Mouse (Mus musculus): Measurements from ENCODE around the gene Slc28a3.

Gene Slc28a3

GRCm38 (mm10) chr13:58610716-58611115, at the start of gene Slc28a3:
Gene Slc28a3, minus strand, starts transcription at chr13:58610877.
- DNase-seq (ENCODE audit: low read depth), result no peak

- no peak for DNase-seq (ENCODE audit: low read depth)
These were observed 47.3 kb upstream of the Slc28a3 start for GRCm38 (mm10) chr13:58657987-58658386.

- DNase-seq (ENCODE audit: low read depth), result no peak
These were observed 46.2 kb upstream of the Slc28a3 start for GRCm38 (mm10) chr13:58656885-58657284.

- no peak for DNase-seq (ENCODE audit: low read depth)
These were observed 44.9 kb upstream of the Slc28a3 start for GRCm38 (mm10) chr13:58655552-58655951.

- peak; percentile 28 for DNase-seq (ENCODE audit: low read depth)
These were observed 29.7 kb upstream of the Slc28a3 start for GRCm38 (mm10) chr13:58640330-58640729.

GRCm38 (mm10) chr13:58638950-58639349, 28.3 kb upstream of the Slc28a3 start:
- no peak for DNase-seq (ENCODE audit: low read depth)

- peak; percentile 54 for DNase-seq (ENCODE audit: low read depth)
These were observed 26.8 kb upstream of the Slc28a3 start for GRCm38 (mm10) chr13:58637360-58638002.

GRCm38 (mm10) chr13:58633887-58634286, 23.2 kb upstream of the Slc28a3 start:
- DNase-seq (ENCODE audit: low read depth), result no peak

- no peak for DNase-seq (ENCODE audit: low read depth)
These were observed 20.1 kb upstream of the Slc28a3 start for GRCm38 (mm10) chr13:58630756-58631155.

- DNase-seq (ENCODE audit: low read depth), result no peak
These were observed 18.8 kb upstream of the Slc28a3 start for GRCm38 (mm10) chr13:58629365-58630050.

- peak; percentile 26 for DNase-seq (ENCODE audit: low read depth)
These were observed 12.0 kb upstream of the Slc28a3 start for GRCm38 (mm10) chr13:58622647-58623046.

- DNase-seq (ENCODE audit: low read depth), result no peak
These were observed 8.6 kb upstream of the Slc28a3 start for GRCm38 (mm10) chr13:58619301-58619700.

GRCm38 (mm10) chr13:58610059-58610458, 618 bp downstream of the Slc28a3 start:
- DNase-seq (ENCODE audit: low read depth), result no peak

GRCm38 (mm10) chr13:58601201-58601855, 9.3 kb downstream of the Slc28a3 start:
- no peak for DNase-seq (ENCODE audit: low read depth)

GRCm38 (mm10) chr13:58598578-58598977, 12.1 kb downstream of the Slc28a3 start:
- DNase-seq (ENCODE audit: low read depth), result no peak

- DNase-seq (ENCODE audit: low read depth), result peak; percentile 2
These were observed 17.5 kb downstream of the Slc28a3 start for GRCm38 (mm10) chr13:58593129-58593528.

GRCm38 (mm10) chr13:58591912-58592311, 18.8 kb downstream of the Slc28a3 start:
- no peak for DNase-seq (ENCODE audit: low read depth)

GRCm38 (mm10) chr13:58590630-58591029, 20.0 kb downstream of the Slc28a3 start:
- peak; percentile 31 for DNase-seq (ENCODE audit: low read depth)

- DNase-seq (ENCODE audit: low read depth), result peak; percentile 54
These were observed 21.2 kb downstream of the Slc28a3 start for GRCm38 (mm10) chr13:58589517-58589858.

GRCm38 (mm10) chr13:58588655-58589516, 21.8 kb downstream of the Slc28a3 start:
- peak; percentile 6 for DNase-seq (ENCODE audit: low read depth)

GRCm38 (mm10) chr13:58587962-58588361, 22.7 kb downstream of the Slc28a3 start:
- no peak for DNase-seq (ENCODE audit: low read depth)

- no peak for DNase-seq (ENCODE audit: low read depth)
These were observed 44.5 kb downstream of the Slc28a3 start for GRCm38 (mm10) chr13:58566181-58566580.

Measured in induced T-regulatory cell, adult 2 months (primary cell).